Comparison of ENCODE assay signal across 10 mouse cellular contexts in the genomic region with DNA sequence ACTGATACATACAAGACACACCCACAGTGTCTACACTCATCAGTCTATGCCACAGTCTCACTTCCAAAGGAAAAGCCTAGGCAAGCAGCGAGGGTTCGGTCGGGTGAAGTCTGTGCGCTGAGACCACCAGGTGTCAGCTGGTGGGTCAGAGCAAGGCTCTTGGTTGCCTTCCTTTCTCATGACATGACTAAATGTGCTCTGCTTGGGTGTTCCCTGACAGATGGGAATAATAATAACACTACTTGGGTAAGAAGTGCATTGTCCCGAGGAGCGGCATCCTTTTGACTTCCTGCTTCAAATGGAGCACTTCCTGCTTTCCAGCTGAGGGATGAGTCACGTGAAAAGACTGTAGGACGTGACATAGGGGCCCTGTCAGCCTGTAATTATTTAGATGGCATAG.
DNase-seq lines count a peak whose midpoint lies in the region; ATAC-seq and TF ChIP-seq lines count a peak whose summit lies in the region.
"Had no signal": no experiment of that assay in that cellular context is flagged by ENCODE, and none has a peak within 500 bp of the region (broad histone marks: within the 10 kb centered on the region; RNA-seq: fewer than 3 reads in every experiment).

No protein-coding gene starts in this region.

- H3K9ac ChIP-seq in heart, postnatal 0 days (replicated peaks; ENCODE audit: low read depth, low read length), result no peak overlapping the region

- no peak overlapping the region for H3K4me3 ChIP-seq in layer of hippocampus, adult 2 months
- no peak overlapping the region for H3K4me3 ChIP-seq in heart, postnatal 0 days (ENCODE audit: low read depth, low read length)
- H3K4me3 ChIP-seq: left cerebral cortex, adult 2 months had no signal

- no peaks in the 10 kb centered on the region for H3K27me3 ChIP-seq in heart, postnatal 0 days (ENCODE audit: control insufficient read depth, insufficient read depth, low read length)

- TF ChIP-seq CTCF in layer of hippocampus, adult 2 months (conservative IDR thresholded peaks at IDR 0.05), result no peak
- no peak for TF ChIP-seq CTCF in heart, postnatal 0 days (IDR thresholded peaks at IDR 0.05; ENCODE audit: low read depth)

- H3K27ac ChIP-seq in layer of hippocampus, adult 2 months, result 0 out of 2 replicates have a peak overlapping the region, but pooled peaks have one; percentile 32
- H3K27ac ChIP-seq in heart, postnatal 0 days (ENCODE audit: low read depth), result 0 out of 2 replicates have a peak overlapping the region, but pooled peaks have one; percentile 41
- H3K27ac ChIP-seq: hindbrain, postnatal 0 days; left cerebral cortex, adult 2 months had no signal

- H3K4me2 ChIP-seq in heart, postnatal 0 days (ENCODE audit: low read depth, low read length), result 0 out of 2 replicates have a peak overlapping the region, but pooled peaks have one; percentile 14

- TF ChIP-seq EP300 in heart, postnatal 0 days (IDR thresholded peaks at IDR 0.05; ENCODE audit: low read depth), result no peak

- H3K36me3 ChIP-seq in heart, postnatal 0 days (replicated peaks; ENCODE audit: control insufficient read depth, insufficient read depth, low read length), result no peaks in the 10 kb centered on the region

- 0 out of 2 replicates have a peak, but pooled peaks cover 4% of the 10 kb centered on the region for H3K4me1 ChIP-seq in heart, postnatal 0 days (ENCODE audit: control insufficient read depth, insufficient read depth)

- 67% methylated on average over 8 of the region's 8 CpGs for WGBS in heart, postnatal 0 days

- DNase-seq in layer of hippocampus, adult 2 months (ENCODE audit: low spot score in 2 of 2), result no peak
- DNase-seq in layer of hippocampus, postnatal 10 days (ENCODE audit: low spot score in 2 of 2), result no peak
- DNase-seq in heart, postnatal 0 days (ENCODE audit: low spot score), result peak; percentile 24
- DNase-seq in kidney, postnatal 14 days, result peak; percentile 68
- DNase-seq in ovary, postnatal 10 days (ENCODE audit: low spot score), result no peak

- 0 out of 2 replicates have a peak, but pooled peaks have one; percentile 27 for ATAC-seq in heart, postnatal 0 days (ENCODE audit: insufficient read depth, low read depth)
- ATAC-seq in megakaryocyte, adult 5-6 weeks (ENCODE audit: poor library complexity, severe bottlenecking), result peak; percentile 30; the same call in 1 of the 2 replicates
- ATAC-seq in cerebellum, adult (ENCODE audit: insufficient number of reproducible peaks, low FRiP score, low TSS enrichment), result no peak
- ATAC-seq: forebrain, embryonic 16.5 days; hindbrain, postnatal 0 days had no signal

- H3K9me3 ChIP-seq in heart, postnatal 0 days (replicated peaks; ENCODE audit: control insufficient read depth, low read length), result no peaks in the 10 kb centered on the region

Comparison
In these comparisons a context has a peak if more than half of its experiments do, and no peak if none do; other contexts are left out.
1. DNase-seq: peak in heart, postnatal 0 days (single experiment) and kidney, postnatal 14 days (single experiment); none in layer of hippocampus, adult 2 months (0 of 2), layer of hippocampus, postnatal 10 days (0 of 2) and ovary, postnatal 10 days (single experiment).